Mouse (Mus musculus) midbrain, postnatal 0 days (tissue): ENCODE data around the gene Tssk3. TPM values are rescaled to one million over a fixed set of nuclear protein-coding genes. Genes with fewer than 3 reads are reported as not detected.
A peak's percentile ranks its signal among the peaks of the same experiment; 100 is the strongest.

Experiments used
- ATAC-seq: fragments of 200-750 bp; cut with Nextera tagmentation; 2 replicates; pipeline ENCODE4 v1.8.0; 2017; ENCODE audit warnings: moderate number of reproducible peaks, mild to moderate bottlenecking, moderate TSS enrichment, moderate library complexity; ENCODE audit not compliant: low FRiP score
- DNase-seq: peaks from one replicate; pipeline ENCODE4 v3.0.0-alpha.2; 2015; ENCODE audit warnings: low spot score
- H3K27ac ChIP-seq: fragments of 300-500 bp; sonication (generic); 2 replicates; pipeline ENCODE4 v1.5.1; 2014; ENCODE audit warnings: low read depth, mild to moderate bottlenecking, low read length, mixed read lengths
- H3K27me3 ChIP-seq: fragments of 300-500 bp; sonication (generic); 2 replicates; pipeline ENCODE4 v1.6.1; 2014; ENCODE audit warnings: low read length, control low read depth, mixed read lengths; ENCODE audit not compliant: insufficient read depth
- H3K36me3 ChIP-seq: fragments of 300-500 bp; sonication (generic); 2 replicates; pipeline ENCODE4 v1.6.1; 2014; ENCODE audit warnings: low read length, control low read depth, mixed read lengths; ENCODE audit not compliant: insufficient read depth
- H3K4me1 ChIP-seq: fragments of 300-500 bp; sonication (generic); 2 replicates; pipeline ENCODE4 v1.6.1; 2014; ENCODE audit warnings: mild to moderate bottlenecking, control low read depth, antibody characterized with exemption, low read length, mixed read lengths; ENCODE audit not compliant: insufficient read depth
- H3K4me2 ChIP-seq: fragments of 300-500 bp; sonication (generic); 2 replicates; pipeline ENCODE4 v1.6.1; 2014; ENCODE audit warnings: low read depth, mild to moderate bottlenecking, low read length, mixed read lengths; ENCODE audit not compliant: poor library complexity, severe bottlenecking
- H3K4me3 ChIP-seq: fragments of 300-500 bp; sonication (generic); 2 replicates; pipeline ENCODE4 v1.5.1; 2014; ENCODE audit warnings: low read depth, mild to moderate bottlenecking, low read length, moderate library complexity
- H3K9ac ChIP-seq: fragments of 300-500 bp; sonication (generic); replicated peaks from 2 replicates; pipeline ENCODE4 v1.6.1; 2014; ENCODE audit warnings: mild to moderate bottlenecking, low read length, moderate library complexity, mixed read lengths; ENCODE audit not compliant: poor library complexity, severe bottlenecking
- H3K9me3 ChIP-seq: fragments of 300-500 bp; sonication (generic); 2 replicates; pipeline ENCODE4 v1.6.1; 2016; ENCODE audit warnings: low read length, control low read depth
- CTCF ChIP-seq: IDR thresholded peaks from 2 replicates; pipeline ENCODE4 v1.5.1; 2016; ENCODE audit warnings: antibody characterized with exemption, mild to moderate bottlenecking
- WGBS: fragments of 180-500 bp; shearing (Covaris S2); extraction: QIAGEN DNeasy Blood & Tissue Kit; methylation state at CpG from one replicate; pipeline ENCODE4 v1.1.7; 2014; 5-methylcytosine and 5-hydroxymethylcytosine counted together
- polyA plus RNA-seq: library from polyadenylated mRNA; unstranded; fragments of >200 nt; fragmentation: Nextera tagmentation; extraction: Ambion mirVana; gene quantifications from 2 replicates; pipeline ENCODE4 v1.2.1, GENCODE M21; 2015
- total RNA-seq: library from RNA; depleted of rRNA; stranded (reverse); fragments of >200 nt; gene quantifications from 2 replicates; pipeline ENCODE4 v1.2.3, GENCODE M21; 2014

Tssk3 gene
- total and polyA plus RNA-seq, 2 experiments from 2014 or later: 0.16 to 1.7 TPM

- H3K36me3 ChIP-seq: no peaks in the 10 kb centered on the region
- no peak for TF ChIP-seq CTCF
- H3K9me3 ChIP-seq: no peaks in the 10 kb centered on the region
- H3K9ac ChIP-seq: peak overlapping the region; percentile 26
- WGBS: 32% methylated on average over 6 of the region's 6 CpGs
- no peaks in the 10 kb centered on the region for H3K27me3 ChIP-seq
- no peak for DNase-seq
- 0 out of 2 replicates have a peak overlapping the region, but pooled peaks have one; percentile 14 for H3K4me3 ChIP-seq
- ATAC-seq: peak; percentile 18; the same call in 1 of the 2 replicates
- peak overlapping the region; percentile 26 for H3K4me2 ChIP-seq
- H3K4me1 ChIP-seq: peaks cover 11% of the 10 kb centered on the region
- H3K27ac ChIP-seq: peak overlapping the region; percentile 86
These were observed 5.8 kb upstream of the Tssk3 start for GRCm38 (mm10) chr4:129496631-129497030.

GRCm38 (mm10) chr4:129495672-129496562 lies 5.1 kb upstream of the Tssk3 start:
- ATAC-seq (peak; percentile 60), DNase-seq (peak; percentile 93)
- WGBS: 12% methylated on average over 16 of the region's 16 CpGs
- H3K4me2 ChIP-seq: peak overlapping the region; percentile 26
- no peaks in the 10 kb centered on the region for H3K27me3 ChIP-seq
- no peaks in the 10 kb centered on the region for H3K9me3 ChIP-seq
- peak; percentile 64 for TF ChIP-seq CTCF
- peak overlapping the region; percentile 26 for H3K9ac ChIP-seq
- H3K27ac ChIP-seq: peak overlapping the region; percentile 86
- H3K36me3 ChIP-seq: no peaks in the 10 kb centered on the region
- peaks cover 13% of the 10 kb centered on the region for H3K4me1 ChIP-seq
- H3K4me3 ChIP-seq: 0 out of 2 replicates have a peak overlapping the region, but pooled peaks have one; percentile 14

- H3K36me3 ChIP-seq: no peaks in the 10 kb centered on the region
- WGBS: 72% methylated on average over 7 of the region's 7 CpGs
- peaks cover 13% of the 10 kb centered on the region for H3K4me1 ChIP-seq
- no peak overlapping the region for H3K27ac ChIP-seq
- H3K4me2 ChIP-seq: no peak overlapping the region
- H3K4me3 ChIP-seq: no peak overlapping the region
- H3K9ac ChIP-seq: no peak overlapping the region
- no peaks in the 10 kb centered on the region for H3K9me3 ChIP-seq
- no peak for DNase-seq
- ATAC-seq: no peak
- no peaks in the 10 kb centered on the region for H3K27me3 ChIP-seq
- peak; percentile 45 for TF ChIP-seq CTCF
These were observed 3.9 kb upstream of the Tssk3 start for GRCm38 (mm10) chr4:129494681-129495080.

GRCm38 (mm10) chr4:129481090-129481489 lies 9.7 kb downstream of the Tssk3 start:
- H3K36me3 ChIP-seq: peaks cover 60% of the 10 kb centered on the region
- no peak for DNase-seq

GRCm38 (mm10) chr4:129479863-129480262 lies 11.0 kb downstream of the Tssk3 start:
- Histone ChIP-seq H3K4me2 (no peak overlapping the region), H3K4me3 (no peak overlapping the region), H3K27me3 (no peaks in the 10 kb centered on the region), H3K9ac (no peak overlapping the region), H3K4me1 (no peaks in the 10 kb centered on the region), H3K27ac (no peak overlapping the region), H3K36me3 (peaks cover 57% of the 10 kb centered on the region), H3K9me3 (no peaks in the 10 kb centered on the region)
- 91% methylated on average over 3 of the region's 3 CpGs for WGBS
- TF ChIP-seq CTCF: no peak
- DNase-seq (no peak), ATAC-seq (no peak)

More at GRCm38 (mm10) chr4:129481090-129481489, 9.7 kb downstream of the Tssk3 start:
- no peak overlapping the region for H3K4me2 ChIP-seq
- no peak overlapping the region for H3K9ac ChIP-seq
- H3K9me3 ChIP-seq: no peaks in the 10 kb centered on the region
- H3K27ac ChIP-seq: no peak overlapping the region
- 93% methylated on average over 1 of the region's 1 CpGs for WGBS
- no peak for ATAC-seq
- TF ChIP-seq CTCF: no peak
- no peaks in the 10 kb centered on the region for H3K27me3 ChIP-seq
- no peaks in the 10 kb centered on the region for H3K4me1 ChIP-seq
- no peak overlapping the region for H3K4me3 ChIP-seq

GRCm38 (mm10) chr4:129476047-129476446 lies 14.8 kb downstream of the Tssk3 start:
- no peak for DNase-seq
- Histone ChIP-seq H3K36me3 (peaks cover 62% of the 10 kb centered on the region), H3K27me3 (no peaks in the 10 kb centered on the region), H3K4me1 (no peaks in the 10 kb centered on the region), H3K4me2 (no peak overlapping the region), H3K4me3 (no peak overlapping the region), H3K9me3 (no peaks in the 10 kb centered on the region), H3K9ac (no peak overlapping the region), H3K27ac (no peak overlapping the region)
- ATAC-seq: no peak
- WGBS: 88% methylated on average over 11 of the region's 11 CpGs
- TF ChIP-seq CTCF: no peak
